Mouse (Mus musculus) embryonic facial prominence, embryonic 12.5 days (tissue): ENCODE results near the gene Tacr1. TPM values are rescaled to one million over a fixed set of nuclear protein-coding genes. Genes with fewer than 3 reads are reported as not detected.

ENCODE experiments used
- ATAC-seq: fragments of 200-750 bp; cut with Nextera tagmentation; 2 replicates; pipeline ENCODE4 v1.8.0; 2017; ENCODE audit not compliant: insufficient number of reproducible peaks, insufficient read depth, low FRiP score, low TSS enrichment
- H3K27ac ChIP-seq: fragments of 300-500 bp; sonication (generic); 2 replicates; pipeline ENCODE4 v1.5.1; 2016; ENCODE audit warnings: mild to moderate bottlenecking
- H3K27me3 ChIP-seq: fragments of 300-500 bp; sonication (generic); 2 replicates; pipeline ENCODE4 v1.6.1; 2016; ENCODE audit warnings: mild to moderate bottlenecking, moderate library complexity
- H3K36me3 ChIP-seq: fragments of 300-500 bp; sonication (generic); 2 replicates; pipeline ENCODE4 v1.6.1; 2016; ENCODE audit warnings: mild to moderate bottlenecking
- H3K4me1 ChIP-seq: fragments of 300-500 bp; sonication (generic); 2 replicates; pipeline ENCODE4 v1.6.1; 2016
- H3K4me2 ChIP-seq: fragments of 300-500 bp; sonication (generic); replicated peaks from 2 replicates; pipeline ENCODE4 v1.6.1; 2016; ENCODE audit warnings: mild to moderate bottlenecking, moderate library complexity
- H3K4me3 ChIP-seq: fragments of 300-500 bp; sonication (generic); 2 replicates; pipeline ENCODE4 v1.5.1; 2016; ENCODE audit warnings: mild to moderate bottlenecking
- H3K9ac ChIP-seq: fragments of 300-500 bp; sonication (generic); 2 replicates; pipeline ENCODE4 v1.6.1; 2016; ENCODE audit warnings: mild to moderate bottlenecking, moderate library complexity
- H3K9me3 ChIP-seq: fragments of 300-500 bp; sonication (generic); 2 replicates; pipeline ENCODE4 v1.6.1; 2016; ENCODE audit warnings: mild to moderate bottlenecking, moderate library complexity
- WGBS: fragments of 180-500 bp; shearing (Covaris S2); methylation state at CpG from one replicate; pipeline ENCODE4 v1.1.7; 2016; 5-methylcytosine and 5-hydroxymethylcytosine counted together
- polyA plus RNA-seq: library from polyadenylated mRNA; unstranded; fragments of >200 nt; fragmentation: Nextera tagmentation; extraction: Ambion mirVana; gene quantifications from 2 replicates; pipeline ENCODE4 v1.2.1, GENCODE M21; 2016

Gene Tacr1
- polyA plus RNA-seq, 1 experiment from 2014 or later: 0.28 TPM

- 35% methylated on average over 8 of the region's 8 CpGs for WGBS
- Histone ChIP-seq H3K4me2 (no peak overlapping the region), H3K9me3 (no peaks in the 10 kb centered on the region), H3K27ac (no peak overlapping the region), H3K36me3 (no peaks in the 10 kb centered on the region), H3K9ac (no peak overlapping the region), H3K4me3 (no peak overlapping the region), H3K27me3 (no peaks in the 10 kb centered on the region), H3K4me1 (no peaks in the 10 kb centered on the region)
- ATAC-seq: no peak
These were observed 134.5 kb downstream of the Tacr1 start for GRCm38 (mm10) chr6:82536641-82537040.

GRCm38 (mm10) chr6:82549270-82549669 is 147.1 kb downstream of the Tacr1 start:
- no peaks in the 10 kb centered on the region for H3K4me1 ChIP-seq
- no peaks in the 10 kb centered on the region for H3K36me3 ChIP-seq
- H3K9ac ChIP-seq: no peak overlapping the region
- no peak for ATAC-seq
- H3K27ac ChIP-seq: no peak overlapping the region
- H3K27me3 ChIP-seq: no peaks in the 10 kb centered on the region
- no peak overlapping the region for H3K4me3 ChIP-seq
- WGBS: 57% methylated on average over 3 of the region's 3 CpGs
- H3K9me3 ChIP-seq: peaks cover 12% of the 10 kb centered on the region
- no peak overlapping the region for H3K4me2 ChIP-seq

- Histone ChIP-seq H3K27ac (no peak overlapping the region), H3K9me3 (no peaks in the 10 kb centered on the region), H3K9ac (no peak overlapping the region), H3K4me1 (no peaks in the 10 kb centered on the region), H3K4me2 (no peak overlapping the region), H3K4me3 (no peak overlapping the region), H3K36me3 (no peaks in the 10 kb centered on the region), H3K27me3 (no peaks in the 10 kb centered on the region)
- ATAC-seq: no peak
- 86% methylated on average over 5 of the region's 5 CpGs for WGBS
These were observed 173.3 kb downstream of the Tacr1 start for GRCm38 (mm10) chr6:82575445-82575844.

- 61% methylated on average over 6 of the region's 6 CpGs for WGBS
- no peak overlapping the region for H3K4me2 ChIP-seq
These were observed 183.3 kb downstream of the Tacr1 start for GRCm38 (mm10) chr6:82585396-82585795.

GRCm38 (mm10) chr6:82589387-82589786 is 187.3 kb downstream of the Tacr1 start:
- H3K4me2 ChIP-seq: no peak overlapping the region
- ATAC-seq: no peak
- H3K4me3 ChIP-seq: no peak overlapping the region
- H3K36me3 ChIP-seq: no peaks in the 10 kb centered on the region
- no peaks in the 10 kb centered on the region for H3K9me3 ChIP-seq
- no peaks in the 10 kb centered on the region for H3K27me3 ChIP-seq
- no peaks in the 10 kb centered on the region for H3K4me1 ChIP-seq
- WGBS: 90% methylated on average over 7 of the region's 7 CpGs
- no peak overlapping the region for H3K27ac ChIP-seq
- H3K9ac ChIP-seq: no peak overlapping the region

More at GRCm38 (mm10) chr6:82585396-82585795, 183.3 kb downstream of the Tacr1 start:
- Histone ChIP-seq H3K36me3 (no peaks in the 10 kb centered on the region), H3K9ac (no peak overlapping the region), H3K4me3 (no peak overlapping the region), H3K4me1 (no peaks in the 10 kb centered on the region), H3K27me3 (no peaks in the 10 kb centered on the region), H3K9me3 (no peaks in the 10 kb centered on the region), H3K27ac (no peak overlapping the region)
- no peak for ATAC-seq

- Histone ChIP-seq H3K9ac (no peak overlapping the region), H3K27me3 (no peaks in the 10 kb centered on the region), H3K4me3 (no peak overlapping the region), H3K4me2 (no peak overlapping the region), H3K36me3 (no peaks in the 10 kb centered on the region), H3K9me3 (no peaks in the 10 kb centered on the region), H3K4me1 (no peaks in the 10 kb centered on the region), H3K27ac (no peak overlapping the region)
- 80% methylated on average over 8 of the region's 8 CpGs for WGBS
- no peak for ATAC-seq
These were observed 193.4 kb downstream of the Tacr1 start for GRCm38 (mm10) chr6:82595461-82596090.

- no peak overlapping the region for H3K4me2 ChIP-seq
- H3K4me3 ChIP-seq: no peak overlapping the region
- no peaks in the 10 kb centered on the region for H3K4me1 ChIP-seq
- no peak overlapping the region for H3K27ac ChIP-seq
- H3K9ac ChIP-seq: no peak overlapping the region
- 83% methylated on average over 9 of the region's 9 CpGs for WGBS
- ATAC-seq: no peak
- no peaks in the 10 kb centered on the region for H3K9me3 ChIP-seq
- no peaks in the 10 kb centered on the region for H3K27me3 ChIP-seq
- H3K36me3 ChIP-seq: no peaks in the 10 kb centered on the region
These were observed 201.1 kb downstream of the Tacr1 start for GRCm38 (mm10) chr6:82603228-82603627.

GRCm38 (mm10) chr6:82603665-82604064 is 201.5 kb downstream of the Tacr1 start:
- Histone ChIP-seq H3K36me3 (no peaks in the 10 kb centered on the region), H3K4me1 (no peaks in the 10 kb centered on the region), H3K9ac (no peak overlapping the region), H3K27ac (no peak overlapping the region), H3K4me2 (no peak overlapping the region), H3K4me3 (no peak overlapping the region), H3K9me3 (no peaks in the 10 kb centered on the region), H3K27me3 (no peaks in the 10 kb centered on the region)
- ATAC-seq: no peak
- WGBS: 29% methylated on average over 2 of the region's 2 CpGs

GRCm38 (mm10) chr6:82604791-82605190 is 202.7 kb downstream of the Tacr1 start:
- H3K9me3 ChIP-seq: no peaks in the 10 kb centered on the region
- no peak overlapping the region for H3K27ac ChIP-seq
- no peaks in the 10 kb centered on the region for H3K27me3 ChIP-seq
- no peaks in the 10 kb centered on the region for H3K4me1 ChIP-seq
- no peak overlapping the region for H3K4me2 ChIP-seq
- WGBS: 50% methylated on average over 8 of the region's 8 CpGs
- H3K9ac ChIP-seq: no peak overlapping the region
- ATAC-seq: no peak
- H3K4me3 ChIP-seq: no peak overlapping the region
- H3K36me3 ChIP-seq: no peaks in the 10 kb centered on the region

GRCm38 (mm10) chr6:82608756-82609155 is 206.6 kb downstream of the Tacr1 start:
- Histone ChIP-seq H3K9ac (no peak overlapping the region), H3K36me3 (no peaks in the 10 kb centered on the region), H3K4me2 (no peak overlapping the region), H3K4me3 (no peak overlapping the region), H3K27me3 (no peaks in the 10 kb centered on the region), H3K4me1 (no peaks in the 10 kb centered on the region), H3K27ac (no peak overlapping the region), H3K9me3 (no peaks in the 10 kb centered on the region)
- 92% methylated on average over 4 of the region's 4 CpGs for WGBS
- no peak for ATAC-seq

- Histone ChIP-seq H3K36me3 (no peaks in the 10 kb centered on the region), H3K27me3 (no peaks in the 10 kb centered on the region), H3K4me2 (no peak overlapping the region), H3K27ac (no peak overlapping the region), H3K4me1 (no peaks in the 10 kb centered on the region), H3K9me3 (no peaks in the 10 kb centered on the region), H3K9ac (no peak overlapping the region), H3K4me3 (no peak overlapping the region)
- no peak for ATAC-seq
- 81% methylated on average over 7 of the region's 7 CpGs for WGBS
These were observed 207.3 kb downstream of the Tacr1 start for GRCm38 (mm10) chr6:82609339-82609926.
